Mouse (Mus musculus) mature B cell (primary cell): ENCODE measurements around the gene Pld4.

Source experiments
- in situ Hi-C: fragments of 300-500 bp; cut with MboI; formaldehyde crosslinking; loops from 2 replicates; pipeline ENCODE4 v1.14.3; 2019

The Pld4 gene

GRCm38 (mm10) chr12:112738281-112739022 lies 22.0 kb upstream of the Pld4 start:
- in situ Hi-C loops = no loop called here

- in situ Hi-C loops = no loop called here
Measured at GRCm38 (mm10) chr12:112739023-112739568, 21.4 kb upstream of the Pld4 start.

GRCm38 (mm10) chr12:112742768-112743167 lies 17.7 kb upstream of the Pld4 start:
- in situ Hi-C loops = no loop called here

- in situ Hi-C loops = no loop called here
Measured at GRCm38 (mm10) chr12:112743168-112743975, 17.1 kb upstream of the Pld4 start.

- in situ Hi-C loops = no loop called here
Measured at GRCm38 (mm10) chr12:112744211-112744610, 16.2 kb upstream of the Pld4 start.

GRCm38 (mm10) chr12:112744891-112745580 lies 15.4 kb upstream of the Pld4 start:
- in situ Hi-C loops = no loop called here

- in situ Hi-C loops = no loop called here
Measured at GRCm38 (mm10) chr12:112745716-112746115, 14.7 kb upstream of the Pld4 start.

- in situ Hi-C loops = no loop called here
Measured at GRCm38 (mm10) chr12:112746461-112746807, 14.0 kb upstream of the Pld4 start.

- in situ Hi-C loops = no loop called here
Measured at GRCm38 (mm10) chr12:112746808-112747605, 13.4 kb upstream of the Pld4 start.

GRCm38 (mm10) chr12:112747606-112747970 lies 12.9 kb upstream of the Pld4 start:
- in situ Hi-C loops = no loop called here

GRCm38 (mm10) chr12:112750976-112751375 lies 9.5 kb upstream of the Pld4 start:
- in situ Hi-C loops = loop anchor here (5.0 kb wide), 1 partner anchor 86 kb away; no protein-coding TSS in a partner anchor

GRCm38 (mm10) chr12:112752399-112752798 lies 8.1 kb upstream of the Pld4 start:
- in situ Hi-C loops = loop anchor here (5.0 kb wide), 1 partner anchor 85 kb away; no protein-coding TSS in a partner anchor

GRCm38 (mm10) chr12:112755900-112756299 lies 4.6 kb upstream of the Pld4 start:
- in situ Hi-C loops = no loop called here

GRCm38 (mm10) chr12:112757896-112758295 lies 2.6 kb upstream of the Pld4 start:
- in situ Hi-C loops = no loop called here

GRCm38 (mm10) chr12:112759471-112759870 lies 984 bp upstream of the Pld4 start:
- in situ Hi-C loops = no loop called here

- in situ Hi-C loops = no loop called here
Measured at GRCm38 (mm10) chr12:112761411-112761810, 956 bp downstream of the Pld4 start.

GRCm38 (mm10) chr12:112762018-112762417 lies 1.6 kb downstream of the Pld4 start:
- in situ Hi-C loops = no loop called here

GRCm38 (mm10) chr12:112763176-112763575 lies 2.7 kb downstream of the Pld4 start:
- in situ Hi-C loops = no loop called here

GRCm38 (mm10) chr12:112764141-112764540 lies 3.7 kb downstream of the Pld4 start:
- in situ Hi-C loops = no loop called here

GRCm38 (mm10) chr12:112764991-112765390 lies 4.5 kb downstream of the Pld4 start:
- in situ Hi-C loops = no loop called here

GRCm38 (mm10) chr12:112766586-112766985 lies 6.1 kb downstream of the Pld4 start:
- in situ Hi-C loops = no loop called here
